Mouse (Mus musculus): Measurements from ENCODE around the gene Rcan1.

DNA sequence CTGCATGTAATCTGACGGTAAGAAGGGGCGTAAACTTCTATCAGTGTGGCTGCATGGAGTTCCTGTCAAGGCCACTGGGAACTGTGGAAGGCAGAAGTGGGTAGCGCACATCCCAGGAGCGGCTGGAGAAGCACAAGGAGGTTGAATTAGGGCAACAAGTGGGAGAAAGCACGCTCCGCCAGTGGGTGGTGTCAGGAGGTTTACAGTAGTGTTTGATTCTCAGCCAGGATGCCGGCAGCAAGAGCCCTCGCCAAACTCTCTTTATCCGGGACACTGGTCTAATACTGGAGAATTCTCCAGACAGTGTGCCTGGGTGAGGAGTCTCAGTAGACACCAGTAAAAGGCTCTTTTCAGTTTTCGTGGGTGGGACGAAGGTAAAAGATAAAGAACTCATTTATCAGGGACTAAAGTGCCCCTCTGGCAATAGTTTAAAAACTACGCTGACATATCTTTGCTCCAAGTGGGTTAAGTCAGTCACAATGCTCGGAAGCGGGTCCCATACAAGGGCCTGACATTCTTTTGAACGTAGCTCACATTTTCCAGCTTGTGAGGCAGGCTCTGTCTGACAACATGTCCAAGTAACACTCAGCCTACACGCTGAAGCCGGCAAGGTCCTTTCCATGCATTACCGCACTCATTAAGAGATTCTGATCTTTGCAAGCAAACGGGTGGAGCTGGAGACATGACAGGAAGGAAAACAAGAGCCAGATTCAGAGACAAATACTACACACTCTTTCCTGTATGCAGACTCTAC is 42.3 kb downstream of the Rcan1 start:
- 0 out of 2 replicates have a peak, but pooled peaks have one; percentile 9 for TF ChIP-seq CTCF (IDR thresholded peaks at IDR 0.05; ENCODE audit: insufficient read depth, low read length)
- TF ChIP-seq POLR2A (IDR thresholded peaks at IDR 0.05; ENCODE audit: borderline replicate concordance, extremely low read depth, low read depth, low read length), result no peak

Data from lung, adult 2 months (tissue).